In the genomic region with DNA sequence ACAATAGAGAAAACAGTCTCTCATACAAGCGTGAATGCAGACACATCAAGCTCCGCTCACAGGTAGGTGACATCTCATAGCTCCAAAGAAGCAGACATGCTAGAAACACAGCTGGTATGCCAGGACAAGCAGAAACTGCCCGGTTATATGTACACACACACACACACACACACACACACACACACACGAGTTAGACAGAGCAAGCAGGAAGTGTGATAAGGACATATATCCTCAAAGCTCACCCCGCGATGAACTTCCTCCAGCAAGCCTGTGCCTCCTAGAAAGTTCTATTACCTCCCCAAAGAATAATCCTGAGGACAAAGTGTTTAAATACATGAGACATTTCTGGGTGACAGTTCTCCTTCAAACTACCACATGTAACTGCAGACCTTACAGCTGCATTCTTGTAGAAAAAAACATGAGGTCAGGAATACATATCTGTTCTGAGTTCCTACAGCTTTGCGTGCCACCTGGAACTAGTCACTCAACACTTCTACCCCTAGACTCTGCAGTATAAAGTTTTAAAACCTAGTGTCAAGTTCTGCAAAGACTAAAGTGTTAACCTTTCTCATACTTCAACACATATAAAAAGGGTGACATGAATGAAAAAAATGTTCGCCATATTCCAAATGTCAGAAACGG, we compare ENCODE assay signal across 15 mouse cellular contexts. TPM values are rescaled to one million over a fixed set of nuclear protein-coding genes. Genes with fewer than 3 reads are reported as not detected.
DNase-seq lines count a peak whose midpoint lies in the region; ATAC-seq lines count a peak whose summit lies in the region.
"Had no signal": no experiment of that assay in that cellular context is flagged by ENCODE, and none has a peak within 500 bp of the region (broad histone marks: within the 10 kb centered on the region; RNA-seq: fewer than 3 reads in every experiment).

No protein-coding gene starts in this region.

- H3K36me3 ChIP-seq in heart, embryonic 13.5 days, result no peaks in the 10 kb centered on the region
- H3K36me3 ChIP-seq: embryonic facial prominence, embryonic 15.5 days; hindbrain, embryonic 13.5 days had no signal

- ATAC-seq in heart, embryonic 13.5 days (ENCODE audit: extremely low read depth, insufficient number of reproducible peaks, low FRiP score, low TSS enrichment), result peak; percentile 63; the same call in 1 of the 2 replicates
- peak; percentile 88 for ATAC-seq in megakaryocyte progenitor cell, adult 5-6 weeks (replicated peaks; ENCODE audit: poor library complexity)
- ATAC-seq: forebrain, postnatal 0 days had no signal

- H3K4me3 ChIP-seq in heart, embryonic 13.5 days, result no peak overlapping the region
- H3K4me3 ChIP-seq: embryonic facial prominence, embryonic 15.5 days; hindbrain, embryonic 13.5 days had no signal

- intact Hi-C loops in heart, postnatal 10 days (cut with DNase I), result no loop called here

- H3K9ac ChIP-seq in heart, embryonic 13.5 days, result no peak overlapping the region
- H3K9ac ChIP-seq: embryonic facial prominence, embryonic 15.5 days; forebrain, postnatal 0 days; hindbrain, embryonic 13.5 days had no signal

- DNase-seq in heart, postnatal 10 days, result no peak
- peak; percentile 56 for DNase-seq in urinary bladder, postnatal 14 days (ENCODE audit: low spot score)
- DNase-seq in urinary bladder, postnatal 4 days (ENCODE audit: low spot score in 2 of 2), result no peak
- peak; percentile 26 to 29 for DNase-seq in urinary bladder, postnatal 36 days (ENCODE audit: low spot score in 2 of 2)
- no peak for DNase-seq in layer of hippocampus, adult 9-11 months
- DNase-seq in embryo, embryonic 9.5 days (ENCODE audit: extremely low spot score), result no peak
- DNase-seq: cerebellum, adult 9-10 months; forebrain, postnatal 0 days; kidney, postnatal 10 days; right cerebral cortex, postnatal 25 days had no signal

- H3K9me3 ChIP-seq in heart, embryonic 13.5 days, result no peaks in the 10 kb centered on the region
- H3K9me3 ChIP-seq: embryonic facial prominence, embryonic 15.5 days; hindbrain, embryonic 13.5 days had no signal

- 31% methylated on average over 9 of the region's 9 CpGs for WGBS in heart, embryonic 13.5 days

- no peaks in the 10 kb centered on the region for H3K27me3 ChIP-seq in heart, embryonic 13.5 days (replicated peaks)
- H3K27me3 ChIP-seq: embryonic facial prominence, embryonic 15.5 days; hindbrain, embryonic 13.5 days had no signal

- peak overlapping the region; percentile 75 for H3K27ac ChIP-seq in heart, embryonic 13.5 days (replicated peaks)
- H3K27ac ChIP-seq: embryonic facial prominence, embryonic 15.5 days; hindbrain, embryonic 13.5 days had no signal

- peak overlapping the region; percentile 27 for H3K4me2 ChIP-seq in heart, embryonic 13.5 days
- H3K4me2 ChIP-seq: embryonic facial prominence, embryonic 15.5 days; hindbrain, embryonic 13.5 days had no signal

- H3K4me1 ChIP-seq in heart, embryonic 13.5 days, result peaks cover 26% of the 10 kb centered on the region
- H3K4me1 ChIP-seq: embryonic facial prominence, embryonic 15.5 days; hindbrain, embryonic 13.5 days had no signal

RNA-seq across cellular contexts. Expression of a gene that starts 11.5 kb away (rescaled TPM):
- polyA plus RNA-seq in heart, embryonic 13.5 days (2015; fragmentation: Nextera tagmentation; extraction: Ambion mirVana), result 1.2 TPM in 2 replicates
- total RNA-seq in heart, postnatal 10 days (2021), result 1 to 10 TPM in 1 of 2 experiments, under 1 TPM in 1; 0.72 to 1.1 TPM
- total RNA-seq in megakaryocyte progenitor cell, adult 5-6 weeks (2015), result not detected in 2 replicates
- total RNA-seq in megakaryocyte progenitor cell, adult 5-6 weeks (2017), result not detected in 2 replicates
- total RNA-seq: forebrain, postnatal 0 days had no signal
- polyA plus RNA-seq: embryonic facial prominence, embryonic 15.5 days; forebrain, postnatal 0 days; hindbrain, embryonic 13.5 days; neural tube, embryonic 14.5 days had no signal

Comparison
In these comparisons a context has a peak if more than half of its experiments do, and no peak if none do; other contexts are left out.
1. DNase-seq: peak in urinary bladder, postnatal 14 days (single experiment) and urinary bladder, postnatal 36 days (2 of 2); none in heart, postnatal 10 days (0 of 2), urinary bladder, postnatal 4 days (0 of 2), layer of hippocampus, adult 9-11 months (single experiment) and embryo, embryonic 9.5 days (single experiment).